Mouse (Mus musculus) lung, adult 2 months (tissue): ENCODE measurements around the gene Foxn3.

Experiments
- CTCF ChIP-seq: fragments of 200-500 bp; IDR thresholded peaks from 2 replicates; pipeline ENCODE4 v1.5.1; 2011; ENCODE audit warnings: mild to moderate bottlenecking, low read length, control low read depth; ENCODE audit not compliant: insufficient read depth
- POLR2A ChIP-seq: fragments of 200-500 bp; IDR thresholded peaks from 2 replicates; pipeline ENCODE4 v1.6.1; 2011; ENCODE audit warnings: low read depth, mild to moderate bottlenecking, control low read depth, low read length, borderline replicate concordance; ENCODE audit errors: extremely low read depth

DNA sequence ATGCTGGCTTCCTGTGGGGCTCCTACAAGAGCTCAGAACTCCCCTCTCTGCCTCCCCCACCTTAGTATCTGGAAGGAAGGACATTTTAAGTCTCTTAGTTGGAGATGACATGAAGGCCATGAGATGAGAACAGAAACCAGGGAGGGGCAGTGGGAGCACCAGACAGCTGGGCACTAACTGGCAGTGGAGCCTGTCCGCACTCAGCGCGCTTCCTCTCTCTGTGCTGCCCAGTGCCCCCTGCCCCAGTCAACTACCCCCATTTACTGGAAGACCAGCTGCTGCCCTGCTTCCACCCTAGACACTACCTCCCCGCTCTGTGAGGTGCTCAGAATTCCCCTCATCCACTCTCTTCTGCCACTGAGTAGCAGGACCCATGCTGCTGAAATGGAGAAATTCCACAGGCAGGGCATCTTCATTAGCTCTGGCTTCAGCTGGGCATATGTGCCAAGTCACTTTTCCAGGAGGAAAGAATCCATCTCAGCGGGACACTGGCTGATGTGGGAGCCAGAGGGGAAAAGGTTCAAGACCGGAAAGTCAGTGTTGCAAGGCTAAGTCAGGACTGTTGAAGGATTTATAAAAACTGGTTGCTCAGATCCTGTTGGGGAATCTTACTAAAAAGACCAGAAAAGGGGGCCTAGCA, 335.9 kb downstream of the Foxn3 start:
- TF ChIP-seq POLR2A = no peak
- no peak for TF ChIP-seq CTCF
